Mouse (Mus musculus): Measurements from ENCODE around the gene Gnb1l. TPM values are rescaled to one million over a fixed set of nuclear protein-coding genes. Genes with fewer than 3 reads are reported as not detected.

Gnb1l gene
- polyA plus RNA-seq, 1 experiment, result 10.6 TPM

DNA sequence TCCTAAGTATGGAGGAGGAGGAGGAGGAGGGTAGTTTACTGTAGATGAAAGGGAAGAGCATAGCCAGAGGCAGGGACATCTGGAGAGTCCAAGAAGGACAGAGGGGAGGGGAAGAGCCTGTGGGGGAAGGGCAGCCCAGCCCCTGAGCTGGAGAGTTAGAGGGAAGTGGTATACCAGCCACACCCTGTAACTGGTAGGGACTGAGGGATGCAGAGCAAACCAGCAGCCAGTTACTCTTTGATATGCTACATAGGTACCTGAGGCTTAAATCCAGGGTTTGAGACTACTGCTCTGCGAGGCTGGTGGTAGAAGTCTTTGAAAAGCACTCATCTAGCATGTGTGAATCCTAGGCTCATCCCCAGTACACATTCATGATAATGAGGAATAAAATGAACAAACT lies 7.6 kb upstream of the Gnb1l start:
- H3K27me3 ChIP-seq (ENCODE audit: control insufficient read depth, insufficient read depth, low read length), result no peaks in the 10 kb centered on the region
- H3K36me3 ChIP-seq (ENCODE audit: control insufficient read depth, insufficient read depth, low read length), result no peaks in the 10 kb centered on the region
- TF ChIP-seq CTCF (IDR thresholded peaks at IDR 0.05; ENCODE audit: extremely low read depth, insufficient read length, insufficient replicate concordance, low read depth, low read length) (no peak), POLR2A (IDR thresholded peaks at IDR 0.05; ENCODE audit: low read depth, low read length) (no peak)
- no peak overlapping the region for H3K4me3 ChIP-seq (ENCODE audit: low read depth, low read length)
- no peaks in the 10 kb centered on the region for H3K4me1 ChIP-seq (ENCODE audit: control insufficient read depth, insufficient read depth, insufficient read length, low read length)
- no peak overlapping the region for H3K27ac ChIP-seq (ENCODE audit: insufficient read depth, low read depth, low read length)
- WGBS, result 54% methylated on average over 1 of the region's 1 CpGs

DNA sequence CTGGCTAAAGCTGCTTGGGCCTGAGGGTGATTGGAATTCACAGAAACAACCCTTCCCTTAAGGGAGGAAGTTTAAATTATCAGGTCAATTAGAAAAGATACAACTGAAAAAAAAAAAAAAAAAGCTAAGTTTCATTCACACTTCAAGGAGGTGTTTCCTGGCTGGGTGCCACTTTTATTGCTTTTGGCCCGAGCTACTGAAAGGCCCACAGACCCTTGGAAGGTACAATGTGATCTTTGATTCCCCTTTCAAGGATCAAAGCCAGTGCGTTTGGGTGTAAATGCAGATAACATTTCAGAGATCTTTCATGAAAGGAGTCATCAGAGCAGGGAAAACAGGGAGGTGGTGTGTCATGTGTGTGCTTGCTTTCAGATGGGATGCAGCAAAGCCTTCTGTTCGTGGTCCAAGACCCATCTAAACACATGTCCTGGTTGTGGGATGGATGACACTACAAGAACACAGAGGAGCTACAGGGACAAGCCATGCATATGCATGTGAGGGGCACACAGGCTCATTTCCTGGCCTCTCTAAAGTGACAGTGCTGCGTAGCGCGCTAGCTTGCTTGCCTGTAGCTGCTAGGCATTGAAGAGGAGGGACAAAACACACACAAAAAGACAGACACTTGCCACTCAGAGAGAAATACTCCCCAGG lies 523 bp upstream of the Gnb1l start:
- Histone ChIP-seq H3K4me1 (ENCODE audit: control insufficient read depth, insufficient read depth, insufficient read length, low read length) (peaks cover 9% of the 10 kb centered on the region; the same call in 1 of the 2 replicates), H3K27me3 (ENCODE audit: control insufficient read depth, insufficient read depth, low read length) (no peaks in the 10 kb centered on the region), H3K36me3 (ENCODE audit: control insufficient read depth, insufficient read depth, low read length) (no peaks in the 10 kb centered on the region), H3K4me3 (ENCODE audit: low read depth, low read length) (peak overlapping the region; percentile 89), H3K27ac (ENCODE audit: insufficient read depth, low read depth, low read length) (peak overlapping the region; percentile 80)
- 3% methylated on average over 6 of the region's 6 CpGs for WGBS
- no peak for TF ChIP-seq POLR2A (IDR thresholded peaks at IDR 0.05; ENCODE audit: low read depth, low read length)
- no peak for TF ChIP-seq CTCF (IDR thresholded peaks at IDR 0.05; ENCODE audit: extremely low read depth, insufficient read length, insufficient replicate concordance, low read depth, low read length)

DNA sequence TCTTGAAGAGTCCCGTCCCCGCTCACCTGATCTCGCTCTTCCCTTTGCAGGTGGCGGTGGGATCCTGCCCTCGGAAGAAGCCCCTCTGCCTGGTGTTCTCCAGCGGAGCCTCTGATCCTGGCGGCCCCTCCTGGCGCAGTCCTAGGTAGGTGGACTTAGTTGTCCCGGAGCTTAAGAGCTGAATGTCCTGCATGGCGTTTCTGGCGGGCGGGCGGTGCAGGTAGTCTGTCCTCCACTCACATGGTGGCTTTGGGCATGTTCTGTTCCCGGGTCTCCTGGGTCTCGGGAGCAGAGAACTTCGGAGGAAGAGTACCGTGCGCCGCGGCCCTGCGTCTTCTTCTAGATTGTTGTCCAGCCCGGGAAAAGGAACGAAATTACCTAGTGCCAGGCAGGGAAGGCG lies 483 bp downstream of the Gnb1l start:
- WGBS, result under 1% methylated on average over 24 of the region's 24 CpGs
- H3K27ac ChIP-seq (ENCODE audit: insufficient read depth, low read depth, low read length), result no peak overlapping the region
- TF ChIP-seq POLR2A (IDR thresholded peaks at IDR 0.05; ENCODE audit: low read depth, low read length) (no peak), CTCF (IDR thresholded peaks at IDR 0.05; ENCODE audit: extremely low read depth, insufficient read length, insufficient replicate concordance, low read depth, low read length) (no peak)
- H3K27me3 ChIP-seq (ENCODE audit: control insufficient read depth, insufficient read depth, low read length), result no peaks in the 10 kb centered on the region
- H3K36me3 ChIP-seq (ENCODE audit: control insufficient read depth, insufficient read depth, low read length), result no peaks in the 10 kb centered on the region
- peak overlapping the region; percentile 89 for H3K4me3 ChIP-seq (ENCODE audit: low read depth, low read length)
- H3K4me1 ChIP-seq (ENCODE audit: control insufficient read depth, insufficient read depth, insufficient read length, low read length), result peaks cover 9% of the 10 kb centered on the region; the same call in 1 of the 2 replicates

DNA sequence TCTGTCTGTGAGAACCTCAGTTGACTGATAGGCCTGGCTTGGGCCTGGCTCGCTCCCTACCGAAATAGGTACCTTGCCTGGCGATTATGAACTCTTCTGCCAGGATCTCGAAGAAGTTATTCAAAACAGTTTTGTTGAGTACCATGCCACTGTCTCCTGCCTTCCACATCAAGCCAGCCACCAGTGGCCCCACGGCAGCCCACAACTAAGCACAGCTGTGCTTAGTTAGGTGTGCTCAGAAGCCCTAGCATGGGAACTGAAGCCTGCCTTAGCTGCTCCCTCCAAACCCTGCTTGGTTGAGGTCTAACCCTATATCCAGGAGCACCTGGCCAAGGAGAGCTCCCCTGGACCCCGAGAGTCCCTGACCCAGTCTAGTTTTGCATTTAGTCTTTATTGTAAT lies 3.0 kb downstream of the Gnb1l start:
- H3K27me3 ChIP-seq (ENCODE audit: control insufficient read depth, insufficient read depth, low read length), result no peaks in the 10 kb centered on the region
- H3K36me3 ChIP-seq (ENCODE audit: control insufficient read depth, insufficient read depth, low read length), result no peaks in the 10 kb centered on the region
- no peak overlapping the region for H3K27ac ChIP-seq (ENCODE audit: insufficient read depth, low read depth, low read length)
- TF ChIP-seq CTCF (IDR thresholded peaks at IDR 0.05; ENCODE audit: extremely low read depth, insufficient read length, insufficient replicate concordance, low read depth, low read length) (no peak), POLR2A (IDR thresholded peaks at IDR 0.05; ENCODE audit: low read depth, low read length) (no peak)
- H3K4me1 ChIP-seq (ENCODE audit: control insufficient read depth, insufficient read depth, insufficient read length, low read length), result peaks cover 11% of the 10 kb centered on the region; the same call in 1 of the 2 replicates
- H3K4me3 ChIP-seq (ENCODE audit: low read depth, low read length), result no peak overlapping the region
- 92% methylated on average over 6 of the region's 6 CpGs for WGBS

DNA sequence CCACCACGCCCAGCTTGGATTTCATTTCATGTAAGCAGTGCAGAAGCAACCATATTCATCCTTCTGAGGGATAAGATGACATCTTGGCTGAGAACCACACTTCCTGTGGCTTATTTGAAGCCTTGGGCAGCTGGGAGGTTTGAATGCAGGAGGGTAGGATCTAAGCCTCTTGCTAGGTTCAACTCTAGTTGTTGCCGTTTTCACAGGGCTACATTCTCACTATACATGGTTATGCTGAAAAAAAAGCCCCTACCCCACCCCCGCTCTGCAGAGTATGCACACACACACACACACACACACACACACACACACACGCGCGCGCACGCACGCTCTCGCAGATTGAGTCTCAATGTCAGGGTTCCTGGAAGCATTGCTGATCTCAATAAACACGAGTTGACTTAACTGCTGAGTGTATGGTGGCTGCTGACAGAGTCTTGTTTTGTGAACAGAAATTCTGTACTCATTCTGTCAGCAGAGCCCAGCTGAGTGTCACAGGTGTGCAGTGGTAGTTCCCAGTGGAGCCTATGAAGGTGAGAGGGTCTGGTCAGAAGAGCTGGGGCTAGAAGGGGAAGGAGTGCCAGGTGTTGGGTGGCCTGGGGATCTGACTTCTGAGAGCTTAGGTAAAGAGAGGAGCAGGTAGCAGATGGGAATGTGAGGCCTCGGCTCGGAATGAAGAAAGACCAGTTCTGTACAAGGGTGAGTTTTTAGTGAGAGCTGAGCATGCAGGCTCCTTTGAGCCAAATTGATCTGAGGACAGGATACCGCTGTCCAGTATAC lies 5.2 kb downstream of the Gnb1l start:
- Histone ChIP-seq H3K36me3 (ENCODE audit: control insufficient read depth, insufficient read depth, low read length) (no peaks in the 10 kb centered on the region), H3K4me1 (ENCODE audit: control insufficient read depth, insufficient read depth, insufficient read length, low read length) (peaks cover 20% of the 10 kb centered on the region)
- TF ChIP-seq POLR2A (IDR thresholded peaks at IDR 0.05; ENCODE audit: low read depth, low read length) (no peak), CTCF (IDR thresholded peaks at IDR 0.05; ENCODE audit: extremely low read depth, insufficient read length, insufficient replicate concordance, low read depth, low read length) (no peak)

DNA sequence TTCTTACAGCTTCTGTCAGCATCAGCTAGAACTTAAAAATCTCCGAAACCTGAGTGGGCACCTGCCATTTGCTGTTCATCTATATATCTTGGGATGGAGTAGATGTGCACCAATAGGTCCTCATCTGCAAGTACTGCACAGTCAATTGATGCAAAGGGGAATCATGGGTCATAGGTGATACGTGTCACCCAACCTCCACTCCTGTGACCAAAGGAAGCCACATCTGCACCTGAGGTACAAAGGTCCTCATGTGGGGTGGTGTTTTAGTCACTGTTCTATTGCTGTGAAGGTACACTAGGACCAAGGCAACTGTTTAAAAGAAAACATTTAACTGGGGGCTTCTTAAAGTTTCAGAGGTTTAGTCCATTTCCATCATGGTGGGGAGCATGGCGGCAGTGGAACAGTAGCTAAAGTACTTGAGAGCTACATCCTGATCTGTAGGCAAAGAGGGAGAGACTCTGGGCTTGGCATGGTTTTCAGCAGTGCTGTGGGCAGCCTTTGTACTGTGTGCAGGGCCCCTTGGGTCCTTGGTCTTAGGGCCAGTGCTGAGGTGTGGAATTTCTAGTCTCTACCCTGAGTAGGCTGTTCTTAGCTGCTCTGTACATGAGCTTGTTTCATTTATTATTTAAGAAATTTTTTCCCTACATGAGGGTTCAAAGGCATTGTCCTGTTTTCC lies 8.1 kb downstream of the Gnb1l start:
- Histone ChIP-seq H3K4me3 (ENCODE audit: low read depth, low read length) (no peak overlapping the region), H3K27ac (ENCODE audit: insufficient read depth, low read depth, low read length) (no peak overlapping the region), H3K36me3 (ENCODE audit: control insufficient read depth, insufficient read depth, low read length) (no peaks in the 10 kb centered on the region), H3K27me3 (ENCODE audit: control insufficient read depth, insufficient read depth, low read length) (no peaks in the 10 kb centered on the region), H3K4me1 (ENCODE audit: control insufficient read depth, insufficient read depth, insufficient read length, low read length) (peaks cover 22% of the 10 kb centered on the region)
- TF ChIP-seq CTCF (IDR thresholded peaks at IDR 0.05; ENCODE audit: extremely low read depth, insufficient read length, insufficient replicate concordance, low read depth, low read length) (no peak), POLR2A (IDR thresholded peaks at IDR 0.05; ENCODE audit: low read depth, low read length) (no peak)
- WGBS, result 77% methylated on average over 3 of the region's 3 CpGs

More for the DNA sequence above, 5.2 kb downstream of the Gnb1l start:
- Histone ChIP-seq H3K27ac (ENCODE audit: insufficient read depth, low read depth, low read length) (no peak overlapping the region), H3K27me3 (ENCODE audit: control insufficient read depth, insufficient read depth, low read length) (no peaks in the 10 kb centered on the region), H3K4me3 (ENCODE audit: low read depth, low read length) (no peak overlapping the region)
- WGBS, result 91% methylated on average over 14 of the region's 14 CpGs

DNA sequence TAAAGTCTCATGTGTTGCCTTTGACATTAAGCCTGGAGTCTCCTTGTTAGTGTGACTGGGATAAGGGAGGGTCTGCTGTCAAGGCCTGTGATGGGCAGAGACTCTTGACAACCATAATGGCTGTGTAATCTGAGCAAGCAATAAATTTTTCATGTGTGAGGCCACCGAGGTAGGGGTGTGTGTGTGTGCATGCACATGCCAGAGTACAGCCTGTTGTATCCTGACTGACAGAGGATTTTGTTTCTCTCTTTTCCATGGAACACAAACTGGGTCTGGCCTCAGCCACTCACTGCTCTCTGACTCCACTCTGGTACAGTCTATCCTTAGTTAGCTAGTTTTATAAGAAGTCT lies 8.7 kb downstream of the Gnb1l start:
- H3K36me3 ChIP-seq (ENCODE audit: control insufficient read depth, insufficient read depth, low read length), result no peaks in the 10 kb centered on the region
- no peak overlapping the region for H3K27ac ChIP-seq (ENCODE audit: insufficient read depth, low read depth, low read length)
- TF ChIP-seq CTCF (IDR thresholded peaks at IDR 0.05; ENCODE audit: extremely low read depth, insufficient read length, insufficient replicate concordance, low read depth, low read length) (no peak), POLR2A (IDR thresholded peaks at IDR 0.05; ENCODE audit: low read depth, low read length) (no peak)
- no peaks in the 10 kb centered on the region for H3K27me3 ChIP-seq (ENCODE audit: control insufficient read depth, insufficient read depth, low read length)
- H3K4me3 ChIP-seq (ENCODE audit: low read depth, low read length), result no peak overlapping the region
- WGBS, result 24% methylated on average over 1 of the region's 1 CpGs
- H3K4me1 ChIP-seq (ENCODE audit: control insufficient read depth, insufficient read depth, insufficient read length, low read length), result peaks cover 22% of the 10 kb centered on the region
